8 mouse cellular contexts compared by ENCODE assay signal in the genomic region with DNA sequence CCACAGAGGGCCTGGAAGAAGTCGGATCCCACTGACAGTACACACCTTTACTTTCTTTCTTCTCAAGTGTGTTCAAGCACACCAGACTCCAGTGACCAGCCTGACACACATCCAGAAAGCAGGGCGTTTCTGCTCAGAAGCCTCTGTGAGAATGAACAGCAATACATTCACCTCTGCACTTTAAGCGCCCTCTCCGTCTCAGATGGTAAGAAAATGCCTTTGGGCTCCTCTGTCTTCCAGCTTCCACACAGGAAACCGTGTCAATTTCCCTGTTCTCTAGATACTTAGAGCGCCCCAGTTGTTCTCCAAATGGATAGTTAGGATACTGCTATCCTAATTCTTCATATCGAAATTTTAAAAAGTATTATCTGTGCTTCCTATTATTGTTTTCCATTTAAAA. TPM values are rescaled to one million over a fixed set of nuclear protein-coding genes. Genes with fewer than 3 reads are reported as not detected.
A peak's percentile ranks its signal among the peaks of the same experiment; 100 is the strongest.
DNase-seq lines count a peak whose midpoint lies in the region; ATAC-seq and TF ChIP-seq lines count a peak whose summit lies in the region.

No protein-coding gene starts in this region.

- H3K4me2 ChIP-seq in hindbrain, embryonic 16.5 days (ENCODE audit: low read length) = peak overlapping the region; percentile 92
- peak overlapping the region; percentile 86 for H3K4me2 ChIP-seq in midbrain, postnatal 0 days (ENCODE audit: low read depth, low read length, poor library complexity, severe bottlenecking)

- no peaks in the 10 kb centered on the region for H3K9me3 ChIP-seq in hindbrain, embryonic 16.5 days (ENCODE audit: control insufficient read depth, low read length)
- no peaks in the 10 kb centered on the region for H3K9me3 ChIP-seq in midbrain, postnatal 0 days (ENCODE audit: low read length)

- H3K4me3 ChIP-seq in cortical plate, adult 2 months (ENCODE audit: insufficient read depth, low read length) = peak overlapping the region; percentile 35
- peak overlapping the region; percentile 68 for H3K4me3 ChIP-seq in hindbrain, embryonic 16.5 days (ENCODE audit: low read length)
- H3K4me3 ChIP-seq in midbrain, postnatal 0 days (ENCODE audit: low read depth, low read length) = peak overlapping the region; percentile 98

- no peak for TF ChIP-seq POLR2A in cortical plate, adult 2 months (IDR thresholded peaks at IDR 0.05; ENCODE audit: extremely low read depth, insufficient read depth, low read length)

- no peak for ATAC-seq in hindbrain, embryonic 16.5 days
- ATAC-seq in midbrain, postnatal 0 days (ENCODE audit: low FRiP score) = no peak

- peak overlapping the region; percentile 66 for H3K9ac ChIP-seq in hindbrain, embryonic 16.5 days (ENCODE audit: low read depth, low read length)
- H3K9ac ChIP-seq in midbrain, postnatal 0 days (replicated peaks; ENCODE audit: low read length, poor library complexity, severe bottlenecking) = peak overlapping the region; percentile 62

- H3K27ac ChIP-seq in cortical plate, adult 2 months (ENCODE audit: insufficient read depth, low read length) = no peak overlapping the region
- no peak overlapping the region; the same call in 1 of the 2 replicates for H3K27ac ChIP-seq in hindbrain, embryonic 16.5 days (ENCODE audit: low read depth, low read length)
- H3K27ac ChIP-seq in midbrain, postnatal 0 days (ENCODE audit: low read depth, low read length) = no peak overlapping the region

- peaks cover 3% of the 10 kb centered on the region for H3K4me1 ChIP-seq in cortical plate, adult 2 months (ENCODE audit: control insufficient read depth, insufficient read depth, low read length)
- peaks cover 26% of the 10 kb centered on the region for H3K4me1 ChIP-seq in hindbrain, embryonic 16.5 days (ENCODE audit: control insufficient read depth, insufficient read depth, low read depth, low read length)
- H3K4me1 ChIP-seq in midbrain, postnatal 0 days (ENCODE audit: insufficient read depth, low read length) = peaks cover 5% of the 10 kb centered on the region; the same call in 1 of the 2 replicates

- WGBS in hindbrain, embryonic 16.5 days = 19% methylated on average over 7 of the region's 7 CpGs
- WGBS in midbrain, postnatal 0 days = 16% methylated on average over 7 of the region's 7 CpGs

- no peak for TF ChIP-seq CTCF in cortical plate, adult 2 months (IDR thresholded peaks at IDR 0.05; ENCODE audit: extremely low read depth, insufficient read depth, low read length)
- TF ChIP-seq CTCF in midbrain, postnatal 0 days (IDR thresholded peaks at IDR 0.05) = no peak

- no peaks in the 10 kb centered on the region for H3K27me3 ChIP-seq in hindbrain, embryonic 16.5 days (replicated peaks; ENCODE audit: control insufficient read depth, insufficient read depth, low read length)
- no peaks in the 10 kb centered on the region for H3K27me3 ChIP-seq in midbrain, postnatal 0 days (ENCODE audit: insufficient read depth, low read length)

- DNase-seq in kidney, adult 18-20 months = peak; percentile 10
- DNase-seq in kidney, postnatal 14 days = no peak
- DNase-seq in midbrain, postnatal 0 days (ENCODE audit: low spot score) = no peak
- DNase-seq in right cerebral cortex, postnatal 36 days (ENCODE audit: low spot score in 2 of 2) = no peak
- no peak for DNase-seq in gastrocnemius, adult 8-10 months (ENCODE audit: low spot score in 2 of 2)
- no peak for DNase-seq in spleen, postnatal 14 days (ENCODE audit: low spot score in 2 of 2)

- no peaks in the 10 kb centered on the region for H3K36me3 ChIP-seq in hindbrain, embryonic 16.5 days (ENCODE audit: control insufficient read depth, insufficient read depth, low read length)
- H3K36me3 ChIP-seq in midbrain, postnatal 0 days (ENCODE audit: insufficient read depth, low read length) = no peaks in the 10 kb centered on the region

RNA-seq across cellular contexts. Expression of a gene that starts 2.2 kb away (rescaled TPM):
- polyA plus RNA-seq in cortical plate, adult 2 months (2012; rRNA removed) = 53.2 and 53.9 TPM in 2 replicates
- 23.6 and 25.8 TPM in 2 replicates for polyA plus RNA-seq in hindbrain, embryonic 16.5 days (2015; fragmentation: Nextera tagmentation; extraction: Ambion mirVana)
- total RNA-seq in midbrain, postnatal 0 days (2014; rRNA removed) = 137 and 143 TPM in 2 replicates
- polyA plus RNA-seq in midbrain, postnatal 0 days (2015; fragmentation: Nextera tagmentation; extraction: Ambion mirVana) = 19.0 and 21.9 TPM in 2 replicates
- total RNA-seq in gastrocnemius, adult 8-10 months (2022) = 1 to 10 TPM; 7.3 to 9.5 (median 8.6) TPM

Comparison
In these comparisons a context has a peak if more than half of its experiments do, and no peak if none do; other contexts are left out.
1. H3K4me3 ChIP-seq: peak in every context shown above with its lines; median percentile 98 in midbrain, postnatal 0 days; 68 in hindbrain, embryonic 16.5 days; 35 in cortical plate, adult 2 months.